Mouse (Mus musculus): ENCODE results near the gene Plekhg6. TPM values are rescaled to one million over a fixed set of nuclear protein-coding genes. Genes with fewer than 3 reads are reported as not detected.

The Plekhg6 gene
- polyA plus RNA-seq, 1 experiment from 2014 or later: 0.49 TPM

GRCm38 (mm10) chr6:125420458-125421063 is 40.0 kb upstream of the Plekhg6 start:
- Histone ChIP-seq H3K9me3 (ENCODE audit: control insufficient read depth, low read length) (no peaks in the 10 kb centered on the region), H3K4me3 (ENCODE audit: low read length) (no peak overlapping the region), H3K27ac (ENCODE audit: low read length) (no peak overlapping the region), H3K4me1 (replicated peaks; ENCODE audit: control insufficient read depth, insufficient read depth, low read length) (peaks cover 6% of the 10 kb centered on the region), H3K36me3 (ENCODE audit: control insufficient read depth, insufficient read depth, low read length) (no peaks in the 10 kb centered on the region), H3K9ac (ENCODE audit: low read length) (no peak overlapping the region), H3K4me2 (ENCODE audit: low read depth, low read length) (no peak overlapping the region), H3K27me3 (ENCODE audit: control insufficient read depth, insufficient read depth, low read depth, low read length) (no peaks in the 10 kb centered on the region)
- WGBS: 54% methylated on average over 16 of the region's 16 CpGs
- no peak for ATAC-seq (ENCODE audit: low read depth)

- peak; percentile 39 for ATAC-seq (ENCODE audit: low read depth)
These were observed 38.2 kb upstream of the Plekhg6 start for GRCm38 (mm10) chr6:125418744-125419143.

GRCm38 (mm10) chr6:125413326-125413725 is 32.7 kb upstream of the Plekhg6 start:
- Histone ChIP-seq H3K4me3 (ENCODE audit: low read length) (no peak overlapping the region), H3K27me3 (ENCODE audit: control insufficient read depth, insufficient read depth, low read depth, low read length) (no peaks in the 10 kb centered on the region; the same call in 1 of the 2 replicates), H3K27ac (ENCODE audit: low read length) (no peak overlapping the region), H3K9me3 (ENCODE audit: control insufficient read depth, low read length) (no peaks in the 10 kb centered on the region; the same call in 1 of the 2 replicates), H3K36me3 (ENCODE audit: control insufficient read depth, insufficient read depth, low read length) (no peaks in the 10 kb centered on the region), H3K4me1 (replicated peaks; ENCODE audit: control insufficient read depth, insufficient read depth, low read length) (no peaks in the 10 kb centered on the region; the same call in 1 of the 2 replicates), H3K4me2 (ENCODE audit: low read depth, low read length) (no peak overlapping the region), H3K9ac (ENCODE audit: low read length) (no peak overlapping the region)
- peak; percentile 56 for ATAC-seq (ENCODE audit: low read depth)
- 62% methylated on average over 9 of the region's 9 CpGs for WGBS

More at GRCm38 (mm10) chr6:125418744-125419143, 38.2 kb upstream of the Plekhg6 start:
- H3K4me1 ChIP-seq (replicated peaks; ENCODE audit: control insufficient read depth, insufficient read depth, low read length): peaks cover 6% of the 10 kb centered on the region
- H3K9me3 ChIP-seq (ENCODE audit: control insufficient read depth, low read length): no peaks in the 10 kb centered on the region
- no peak overlapping the region for H3K27ac ChIP-seq (ENCODE audit: low read length)
- H3K27me3 ChIP-seq (ENCODE audit: control insufficient read depth, insufficient read depth, low read depth, low read length): no peaks in the 10 kb centered on the region
- H3K9ac ChIP-seq (ENCODE audit: low read length): no peak overlapping the region
- 4% methylated on average over 9 of the region's 9 CpGs for WGBS
- no peaks in the 10 kb centered on the region for H3K36me3 ChIP-seq (ENCODE audit: control insufficient read depth, insufficient read depth, low read length)
- H3K4me2 ChIP-seq (ENCODE audit: low read depth, low read length): no peak overlapping the region
- no peak overlapping the region for H3K4me3 ChIP-seq (ENCODE audit: low read length)

GRCm38 (mm10) chr6:125411661-125412060 is 31.1 kb upstream of the Plekhg6 start:
- no peaks in the 10 kb centered on the region; the same call in 1 of the 2 replicates for H3K9me3 ChIP-seq (ENCODE audit: control insufficient read depth, low read length)
- H3K4me3 ChIP-seq (ENCODE audit: low read length): no peak overlapping the region
- ATAC-seq (ENCODE audit: low read depth): no peak
- H3K27me3 ChIP-seq (ENCODE audit: control insufficient read depth, insufficient read depth, low read depth, low read length): no peaks in the 10 kb centered on the region; the same call in 1 of the 2 replicates
- no peak overlapping the region for H3K4me2 ChIP-seq (ENCODE audit: low read depth, low read length)
- H3K4me1 ChIP-seq (replicated peaks; ENCODE audit: control insufficient read depth, insufficient read depth, low read length): no peaks in the 10 kb centered on the region; the same call in 1 of the 2 replicates
- H3K9ac ChIP-seq (ENCODE audit: low read length): no peak overlapping the region
- H3K36me3 ChIP-seq (ENCODE audit: control insufficient read depth, insufficient read depth, low read length): no peaks in the 10 kb centered on the region
- WGBS: 91% methylated on average over 6 of the region's 6 CpGs
- H3K27ac ChIP-seq (ENCODE audit: low read length): no peak overlapping the region

GRCm38 (mm10) chr6:125410995-125411547 is 30.5 kb upstream of the Plekhg6 start:
- no peak overlapping the region for H3K4me2 ChIP-seq (ENCODE audit: low read depth, low read length)
- H3K9me3 ChIP-seq (ENCODE audit: control insufficient read depth, low read length): no peaks in the 10 kb centered on the region; the same call in 1 of the 2 replicates
- peak; percentile 36; the same call in 1 of the 2 replicates for ATAC-seq (ENCODE audit: low read depth)
- H3K4me1 ChIP-seq (replicated peaks; ENCODE audit: control insufficient read depth, insufficient read depth, low read length): no peaks in the 10 kb centered on the region; the same call in 1 of the 2 replicates
- 53% methylated on average over 8 of the region's 8 CpGs for WGBS
- no peaks in the 10 kb centered on the region for H3K36me3 ChIP-seq (ENCODE audit: control insufficient read depth, insufficient read depth, low read length)
- no peak overlapping the region for H3K4me3 ChIP-seq (ENCODE audit: low read length)
- no peak overlapping the region for H3K27ac ChIP-seq (ENCODE audit: low read length)
- no peak overlapping the region; the same call in 1 of the 2 replicates for H3K9ac ChIP-seq (ENCODE audit: low read length)
- H3K27me3 ChIP-seq (ENCODE audit: control insufficient read depth, insufficient read depth, low read depth, low read length): no peaks in the 10 kb centered on the region; the same call in 1 of the 2 replicates

GRCm38 (mm10) chr6:125410551-125410950 is 30.0 kb upstream of the Plekhg6 start:
- WGBS: 62% methylated on average over 11 of the region's 11 CpGs

GRCm38 (mm10) chr6:125407657-125408056 is 27.1 kb upstream of the Plekhg6 start:
- Histone ChIP-seq H3K27me3 (ENCODE audit: control insufficient read depth, insufficient read depth, low read depth, low read length) (no peaks in the 10 kb centered on the region; the same call in 1 of the 2 replicates), H3K4me3 (ENCODE audit: low read length) (no peak overlapping the region), H3K36me3 (ENCODE audit: control insufficient read depth, insufficient read depth, low read length) (no peaks in the 10 kb centered on the region), H3K4me1 (replicated peaks; ENCODE audit: control insufficient read depth, insufficient read depth, low read length) (no peaks in the 10 kb centered on the region; the same call in 1 of the 2 replicates), H3K9ac (ENCODE audit: low read length) (no peak overlapping the region), H3K9me3 (ENCODE audit: control insufficient read depth, low read length) (no peaks in the 10 kb centered on the region; the same call in 1 of the 2 replicates), H3K4me2 (ENCODE audit: low read depth, low read length) (no peak overlapping the region), H3K27ac (ENCODE audit: low read length) (no peak overlapping the region)
- no peak for ATAC-seq (ENCODE audit: low read depth)
- 84% methylated on average over 10 of the region's 10 CpGs for WGBS

More at GRCm38 (mm10) chr6:125410551-125410950, 30.0 kb upstream of the Plekhg6 start:
- no peaks in the 10 kb centered on the region; the same call in 1 of the 2 replicates for H3K4me1 ChIP-seq (replicated peaks; ENCODE audit: control insufficient read depth, insufficient read depth, low read length)
- H3K9me3 ChIP-seq (ENCODE audit: control insufficient read depth, low read length): no peaks in the 10 kb centered on the region; the same call in 1 of the 2 replicates
- H3K4me2 ChIP-seq (ENCODE audit: low read depth, low read length): no peak overlapping the region
- H3K27ac ChIP-seq (ENCODE audit: low read length): no peak overlapping the region
- H3K9ac ChIP-seq (ENCODE audit: low read length): no peak overlapping the region; the same call in 1 of the 2 replicates
- H3K4me3 ChIP-seq (ENCODE audit: low read length): no peak overlapping the region
- H3K27me3 ChIP-seq (ENCODE audit: control insufficient read depth, insufficient read depth, low read depth, low read length): no peaks in the 10 kb centered on the region; the same call in 1 of the 2 replicates
- no peak for ATAC-seq (ENCODE audit: low read depth)
- no peaks in the 10 kb centered on the region for H3K36me3 ChIP-seq (ENCODE audit: control insufficient read depth, insufficient read depth, low read length)

GRCm38 (mm10) chr6:125407224-125407623 is 26.6 kb upstream of the Plekhg6 start:
- WGBS: 67% methylated on average over 7 of the region's 7 CpGs
- no peak overlapping the region for H3K27ac ChIP-seq (ENCODE audit: low read length)
- no peak overlapping the region for H3K4me3 ChIP-seq (ENCODE audit: low read length)
- H3K9me3 ChIP-seq (ENCODE audit: control insufficient read depth, low read length): no peaks in the 10 kb centered on the region; the same call in 1 of the 2 replicates
- no peaks in the 10 kb centered on the region; the same call in 1 of the 2 replicates for H3K27me3 ChIP-seq (ENCODE audit: control insufficient read depth, insufficient read depth, low read depth, low read length)
- no peak overlapping the region for H3K4me2 ChIP-seq (ENCODE audit: low read depth, low read length)
- H3K36me3 ChIP-seq (ENCODE audit: control insufficient read depth, insufficient read depth, low read length): no peaks in the 10 kb centered on the region
- no peak overlapping the region for H3K9ac ChIP-seq (ENCODE audit: low read length)
- ATAC-seq (ENCODE audit: low read depth): no peak
- no peaks in the 10 kb centered on the region; the same call in 1 of the 2 replicates for H3K4me1 ChIP-seq (replicated peaks; ENCODE audit: control insufficient read depth, insufficient read depth, low read length)

Data from lung, embryonic 16.5 days (tissue).